Mouse (Mus musculus) brain, embryonic 14.5 days (tissue): Measurements from ENCODE around the gene Uba1.

Experiments used
- CTCF ChIP-seq: fragments of 200-500 bp; IDR thresholded peaks from 2 replicates; pipeline ENCODE4 v1.5.1; 2012; ENCODE audit warnings: inconsistent platforms, mild to moderate bottlenecking, moderate library complexity, borderline replicate concordance; ENCODE audit not compliant: insufficient read depth, insufficient read length; ENCODE audit errors: extremely low read depth
- POLR2A ChIP-seq: fragments of 200-500 bp; IDR thresholded peaks from 2 replicates; pipeline ENCODE4 v1.6.1; 2012; ENCODE audit warnings: mild to moderate bottlenecking, inconsistent platforms, borderline replicate concordance; ENCODE audit not compliant: poor library complexity, insufficient read depth, insufficient read length, severe bottlenecking; ENCODE audit errors: extremely low read depth

DNA sequence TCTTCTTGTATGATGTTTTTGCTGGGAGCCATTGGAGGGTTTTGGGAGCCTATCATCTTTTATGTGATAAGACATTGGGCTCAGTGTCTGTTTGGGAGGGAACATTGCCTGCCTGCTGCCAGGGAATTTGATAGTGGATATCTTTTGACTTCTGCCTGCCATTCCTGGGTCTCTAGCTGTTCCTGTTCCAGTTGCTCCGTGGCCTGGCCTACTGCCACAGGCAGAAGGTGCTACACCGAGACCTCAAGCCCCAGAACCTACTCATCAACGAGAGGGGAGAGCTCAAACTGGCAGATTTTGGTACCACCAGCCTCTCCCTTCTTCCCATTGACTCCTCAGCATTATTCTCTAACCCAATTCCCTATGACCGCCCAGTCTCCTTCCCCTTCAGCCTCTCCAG is 37.7 kb downstream of the Uba1 start:
- TF ChIP-seq CTCF (no peak), POLR2A (no peak)
